3 mouse cellular contexts compared by ENCODE assay signal in the genomic region with DNA sequence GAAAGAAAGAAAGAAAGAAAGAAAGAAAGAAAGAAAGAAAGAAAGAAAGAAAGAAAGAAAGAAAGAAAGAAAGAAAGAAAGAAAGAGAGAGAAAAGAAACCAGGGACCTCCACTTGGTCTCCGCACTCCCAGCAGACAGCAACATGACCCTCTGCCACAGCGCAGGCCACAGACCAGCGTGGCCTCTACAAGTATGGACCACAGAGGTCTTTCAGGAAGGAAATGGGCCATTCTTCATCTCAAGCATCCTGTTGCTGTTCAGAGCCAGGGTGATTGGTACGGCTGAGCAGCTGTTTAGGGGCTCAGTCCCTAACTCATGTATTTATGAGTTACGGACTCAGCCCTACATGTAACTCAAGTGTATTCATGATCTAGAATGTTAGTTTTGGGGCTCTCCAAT. TPM values are rescaled to one million over a fixed set of nuclear protein-coding genes. Genes with fewer than 3 reads are reported as not detected.
"Had no signal": no experiment of that assay in that cellular context is flagged by ENCODE, and none has a peak within 500 bp of the region (broad histone marks: within the 10 kb centered on the region; RNA-seq: fewer than 3 reads in every experiment).

No protein-coding gene starts in this region.

RNA-seq across cellular contexts. Expression of a gene that starts 17.9 kb away (rescaled TPM):
- total RNA-seq: megakaryocyte, adult 5-6 weeks; megakaryocyte-erythroid progenitor cell, adult 5-6 weeks; monocyte, adult 5-6 weeks had no signal
